Mouse (Mus musculus) retina, embryonic 14.5 days (tissue): ENCODE data around the gene Lrr1.

Experiments used
- DNase-seq: peaks from one replicate; pipeline ENCODE4 v3.0.0-alpha.2; 2015; ENCODE audit warnings: low spot score

Gene Lrr1

GRCm38 (mm10) chr12:69198985-69199384, 30.4 kb downstream of the Lrr1 start:
- no peak for DNase-seq

- no peak for DNase-seq
Measured at GRCm38 (mm10) chr12:69204052-69204833, 35.6 kb downstream of the Lrr1 start, which contains the start of gene Gm49384. Gm49384 (minus strand) TSS chr12:69204267.

- DNase-seq: no peak
Measured at GRCm38 (mm10) chr12:69207396-69207795, 38.8 kb downstream of the Lrr1 start.

- no peak for DNase-seq
Measured at GRCm38 (mm10) chr12:69207926-69208325, 39.3 kb downstream of the Lrr1 start.

- no peak for DNase-seq
Measured at GRCm38 (mm10) chr12:69208520-69208919, 39.9 kb downstream of the Lrr1 start.

- no peak for DNase-seq
Measured at GRCm38 (mm10) chr12:69210056-69210979, 41.7 kb downstream of the Lrr1 start.

- DNase-seq: peak; percentile 21
Measured at GRCm38 (mm10) chr12:69211057-69211456, 42.4 kb downstream of the Lrr1 start.

- DNase-seq: no peak
Measured at GRCm38 (mm10) chr12:69213186-69213777, 44.7 kb downstream of the Lrr1 start.

- no peak for DNase-seq
Measured at GRCm38 (mm10) chr12:69214393-69214792, 45.8 kb downstream of the Lrr1 start.

- no peak for DNase-seq
Measured at GRCm38 (mm10) chr12:69215000-69215785, 46.6 kb downstream of the Lrr1 start.

GRCm38 (mm10) chr12:69216587-69216986, 48.0 kb downstream of the Lrr1 start:
- no peak for DNase-seq

- DNase-seq: no peak
Measured at GRCm38 (mm10) chr12:69220613-69221277, 52.1 kb downstream of the Lrr1 start.

- DNase-seq: peak; percentile 88
Measured at GRCm38 (mm10) chr12:69227776-69228466, 59.3 kb downstream of the Lrr1 start, which contains the start of gene Pole2. Pole2 (minus strand) TSS chr12:69228195.
